Mouse (Mus musculus) embryonic facial prominence, embryonic 15.5 days (tissue): ENCODE results near the gene Tiprl. TPM values are rescaled to one million over a fixed set of nuclear protein-coding genes. Genes with fewer than 3 reads are reported as not detected.

Source experiments
- ATAC-seq: fragments of 200-750 bp; cut with Nextera tagmentation; 2 replicates; pipeline ENCODE4 v1.8.0; 2017; ENCODE audit warnings: low read depth, moderate TSS enrichment; ENCODE audit not compliant: insufficient number of reproducible peaks, low FRiP score, low TSS enrichment
- H3K27ac ChIP-seq: fragments of 300-500 bp; sonication (generic); replicated peaks from 2 replicates; pipeline ENCODE4 v1.5.1; 2015; ENCODE audit warnings: mild to moderate bottlenecking, inconsistent platforms
- H3K27me3 ChIP-seq: fragments of 300-500 bp; sonication (generic); 2 replicates; pipeline ENCODE4 v1.6.1; 2015; ENCODE audit warnings: inconsistent platforms
- H3K36me3 ChIP-seq: fragments of 300-500 bp; sonication (generic); 2 replicates; pipeline ENCODE4 v1.6.1; 2015; ENCODE audit warnings: mild to moderate bottlenecking, inconsistent platforms
- H3K4me1 ChIP-seq: fragments of 300-500 bp; sonication (generic); 2 replicates; pipeline ENCODE4 v1.6.1; 2015; ENCODE audit warnings: inconsistent platforms
- H3K4me2 ChIP-seq: fragments of 300-500 bp; sonication (generic); replicated peaks from 2 replicates; pipeline ENCODE4 v1.6.1; 2015; ENCODE audit warnings: mild to moderate bottlenecking, inconsistent platforms
- H3K4me3 ChIP-seq: fragments of 300-500 bp; sonication (generic); replicated peaks from 2 replicates; pipeline ENCODE4 v1.5.1; 2015; ENCODE audit warnings: mild to moderate bottlenecking, inconsistent platforms
- H3K9ac ChIP-seq: fragments of 300-500 bp; sonication (generic); 2 replicates; pipeline ENCODE4 v1.6.1; 2015; ENCODE audit warnings: inconsistent platforms
- H3K9me3 ChIP-seq: fragments of 300-500 bp; sonication (generic); replicated peaks from 2 replicates; pipeline ENCODE4 v1.6.1; 2016; ENCODE audit warnings: inconsistent platforms
- WGBS: fragments of 180-500 bp; shearing (Covaris S2); methylation state at CpG from one replicate; pipeline ENCODE4 v1.1.7; 2015; 5-methylcytosine and 5-hydroxymethylcytosine counted together
- polyA plus RNA-seq: library from polyadenylated mRNA; unstranded; fragments of >200 nt; fragmentation: Nextera tagmentation; extraction: Ambion mirVana; gene quantifications from 2 replicates; pipeline ENCODE4 v1.2.1, GENCODE M21; 2015

The Tiprl gene
- polyA plus RNA-seq, 1 experiment from 2014 or later = 87.6 TPM

DNA sequence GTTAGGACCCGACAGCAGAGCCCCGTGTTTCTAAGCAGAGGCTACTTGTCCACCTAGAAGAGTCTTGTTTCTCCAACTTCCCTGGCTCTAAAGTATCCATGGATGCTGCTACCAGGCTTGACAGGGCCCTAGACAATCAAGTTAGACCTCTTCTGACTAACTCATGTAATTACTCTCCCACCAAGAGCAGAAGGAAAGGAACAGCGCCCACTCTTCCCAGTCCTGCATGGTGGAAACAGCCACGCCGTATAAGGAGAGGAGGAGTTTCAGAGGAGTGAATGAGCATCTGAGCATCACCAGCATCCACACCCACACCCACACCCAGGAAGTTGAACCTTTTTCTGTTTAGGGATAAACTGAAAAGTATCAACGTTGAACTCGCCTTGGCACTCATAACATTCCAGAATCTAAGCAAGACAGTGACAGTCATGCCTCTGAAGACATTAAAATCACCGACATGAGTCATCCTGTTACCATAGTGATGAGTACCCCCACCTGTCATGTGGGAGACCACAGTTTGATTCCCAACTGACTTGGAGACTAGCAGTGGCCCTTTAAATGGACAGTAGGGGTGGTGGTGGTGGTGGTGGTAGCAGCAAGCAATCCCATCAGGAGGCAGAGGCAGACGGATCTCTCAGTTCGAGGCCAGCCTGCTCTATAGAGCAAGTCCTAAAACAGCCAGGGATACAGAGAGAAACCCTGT lies 46.1 kb downstream of the Tiprl start:
- Histone ChIP-seq H3K4me3 (no peak overlapping the region), H3K27ac (no peak overlapping the region), H3K27me3 (no peaks in the 10 kb centered on the region), H3K4me1 (peaks cover 8% of the 10 kb centered on the region; the same call in 1 of the 2 replicates), H3K4me2 (no peak overlapping the region), H3K9ac (no peak overlapping the region), H3K9me3 (no peaks in the 10 kb centered on the region), H3K36me3 (no peaks in the 10 kb centered on the region)
- WGBS = 83% methylated on average over 10 of the region's 10 CpGs
- ATAC-seq = no peak

DNA sequence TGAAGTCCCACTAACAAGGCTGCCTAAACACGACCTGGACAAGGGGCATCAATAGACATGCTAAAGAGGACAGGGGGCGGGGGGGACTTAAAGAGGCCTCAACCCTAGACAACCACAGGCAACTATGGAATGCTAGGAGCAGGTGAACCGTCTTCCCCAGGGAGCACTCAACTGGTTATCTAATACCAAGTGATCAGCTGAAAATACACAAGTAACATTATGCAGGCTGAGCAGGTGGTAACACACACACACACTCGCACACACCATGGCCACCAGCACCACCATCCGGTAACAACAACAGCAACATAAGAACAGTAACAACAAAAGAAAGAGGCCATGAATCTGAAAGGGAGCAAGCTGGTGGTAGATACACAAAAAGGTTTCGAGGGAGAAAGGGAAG lies 46.7 kb downstream of the Tiprl start:
- WGBS = 75% methylated on average over 6 of the region's 6 CpGs
- no peaks in the 10 kb centered on the region for H3K27me3 ChIP-seq
- H3K9ac ChIP-seq = no peak overlapping the region
- H3K4me3 ChIP-seq = no peak overlapping the region
- H3K4me2 ChIP-seq = no peak overlapping the region
- no peak for ATAC-seq
- H3K36me3 ChIP-seq = no peaks in the 10 kb centered on the region
- H3K4me1 ChIP-seq = peaks cover 8% of the 10 kb centered on the region; the same call in 1 of the 2 replicates
- H3K27ac ChIP-seq = no peak overlapping the region
- no peaks in the 10 kb centered on the region for H3K9me3 ChIP-seq

DNA sequence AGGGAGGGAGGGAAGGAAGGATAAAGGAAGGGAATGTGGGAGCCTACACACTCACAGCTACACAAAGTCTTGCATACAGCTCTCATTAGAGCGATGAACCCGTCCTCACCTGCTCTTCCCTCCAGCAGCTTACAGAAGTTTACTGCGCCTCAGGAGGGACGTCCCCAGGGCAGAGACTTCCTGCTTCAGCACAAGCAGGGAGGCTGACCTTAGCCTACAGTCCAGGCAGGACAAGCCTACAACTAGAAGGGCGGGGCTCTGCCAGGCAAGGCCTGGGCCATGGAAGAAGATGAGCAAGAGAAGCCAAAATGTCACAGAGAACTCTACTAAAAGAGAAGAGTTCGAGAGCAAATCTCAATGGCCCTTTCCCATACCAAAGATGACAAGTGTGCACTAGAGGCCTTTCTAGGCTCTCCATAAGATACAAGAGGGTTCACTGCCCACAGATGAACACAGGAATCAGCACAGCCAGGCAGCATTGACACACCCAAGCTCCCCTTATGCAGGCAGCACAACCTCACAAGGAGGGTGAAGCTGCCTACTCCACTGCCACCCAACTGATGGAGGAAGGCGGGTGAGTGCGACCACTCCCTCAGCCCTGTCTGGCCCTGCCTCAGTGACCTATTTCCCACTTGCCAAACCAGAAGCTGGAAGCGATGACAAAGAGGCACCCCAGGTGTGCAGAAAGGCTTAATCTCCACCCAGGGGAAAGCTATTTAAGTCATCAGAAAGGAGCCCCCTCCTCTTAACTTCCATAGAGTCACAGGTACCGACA lies 47.8 kb downstream of the Tiprl start:
- no peak overlapping the region for H3K9ac ChIP-seq
- H3K27ac ChIP-seq = no peak overlapping the region
- H3K9me3 ChIP-seq = no peaks in the 10 kb centered on the region
- no peaks in the 10 kb centered on the region for H3K36me3 ChIP-seq
- no peak overlapping the region for H3K4me3 ChIP-seq
- ATAC-seq = no peak
- peaks cover 2% of the 10 kb centered on the region; the same call in 1 of the 2 replicates for H3K4me1 ChIP-seq
- 69% methylated on average over 10 of the region's 10 CpGs for WGBS
- H3K4me2 ChIP-seq = no peak overlapping the region
- no peaks in the 10 kb centered on the region for H3K27me3 ChIP-seq

DNA sequence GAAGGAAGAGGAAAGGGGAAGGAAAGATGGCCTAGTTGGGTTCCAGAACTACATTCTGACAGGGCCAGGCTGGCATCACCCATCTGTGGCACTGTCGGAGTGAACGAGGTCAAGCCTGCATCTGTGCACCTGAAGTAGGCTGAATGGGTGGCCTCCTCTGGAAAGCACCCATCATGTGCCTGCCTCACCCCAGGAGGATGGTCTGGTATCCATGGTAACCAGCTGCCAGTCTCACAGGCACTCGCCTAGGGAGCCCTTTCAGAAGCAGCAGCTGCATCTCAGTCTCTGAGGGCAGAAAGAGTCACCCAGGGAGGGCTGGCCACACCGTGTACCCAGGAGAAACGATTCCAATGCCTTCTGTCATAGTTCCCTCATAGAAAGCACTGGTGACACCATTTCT lies 49.4 kb downstream of the Tiprl start:
- H3K4me3 ChIP-seq = no peak overlapping the region
- no peaks in the 10 kb centered on the region for H3K27me3 ChIP-seq
- no peak for ATAC-seq
- H3K27ac ChIP-seq = no peak overlapping the region
- 55% methylated on average over 5 of the region's 5 CpGs for WGBS
- no peaks in the 10 kb centered on the region for H3K9me3 ChIP-seq
- H3K36me3 ChIP-seq = peaks cover 6% of the 10 kb centered on the region; the same call in 1 of the 2 replicates
- no peaks in the 10 kb centered on the region; the same call in 1 of the 2 replicates for H3K4me1 ChIP-seq
- no peak overlapping the region for H3K9ac ChIP-seq
- H3K4me2 ChIP-seq = no peak overlapping the region

DNA sequence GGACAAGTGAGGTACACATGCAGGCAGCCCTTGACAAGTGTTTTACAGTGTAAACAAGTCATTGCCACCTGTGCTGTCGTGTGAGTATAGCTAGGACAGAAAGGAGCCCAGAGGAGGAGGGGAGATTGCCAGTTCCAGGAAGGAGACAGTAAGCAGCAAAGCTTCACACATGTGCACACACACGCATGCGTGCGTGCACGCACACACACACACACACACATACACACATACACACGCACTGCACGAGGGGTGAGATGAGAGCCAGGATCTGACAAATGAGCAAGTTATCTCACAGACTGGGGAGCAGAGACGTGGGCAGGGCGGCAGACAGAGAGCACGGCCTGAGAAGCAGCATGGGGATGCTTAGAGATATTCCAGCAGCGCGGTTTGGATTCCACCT lies 50.3 kb downstream of the Tiprl start:
- Histone ChIP-seq H3K4me1 (no peaks in the 10 kb centered on the region), H3K27ac (no peak overlapping the region), H3K4me2 (no peak overlapping the region), H3K9me3 (no peaks in the 10 kb centered on the region), H3K36me3 (peaks cover 8% of the 10 kb centered on the region; the same call in 1 of the 2 replicates), H3K9ac (no peak overlapping the region), H3K27me3 (no peaks in the 10 kb centered on the region), H3K4me3 (no peak overlapping the region)
- WGBS = 81% methylated on average over 12 of the region's 12 CpGs
- ATAC-seq = peak; percentile 32; the same call in 1 of the 2 replicates

DNA sequence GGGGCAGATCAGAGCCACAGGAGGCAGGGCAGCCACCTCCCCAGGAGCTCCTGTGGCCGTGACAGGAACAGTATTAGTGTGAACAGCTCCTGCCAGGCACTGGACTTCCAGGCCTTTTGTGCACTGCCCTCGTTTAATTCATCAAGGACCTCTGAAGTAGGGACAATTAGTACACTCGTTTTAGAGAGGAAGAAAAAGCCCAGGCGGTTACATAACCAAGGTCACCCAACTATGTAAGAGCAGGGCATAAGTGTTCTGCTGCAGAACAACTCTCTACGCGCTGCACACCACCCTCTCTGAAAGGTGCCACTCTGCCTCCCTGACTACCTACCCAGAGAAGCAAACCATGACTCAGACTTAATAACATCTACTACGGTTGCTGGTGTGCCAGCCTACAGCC lies 51.7 kb downstream of the Tiprl start:
- H3K36me3 ChIP-seq = peaks cover 11% of the 10 kb centered on the region; the same call in 1 of the 2 replicates
- WGBS = 72% methylated on average over 7 of the region's 7 CpGs
- no peak for ATAC-seq

DNA sequence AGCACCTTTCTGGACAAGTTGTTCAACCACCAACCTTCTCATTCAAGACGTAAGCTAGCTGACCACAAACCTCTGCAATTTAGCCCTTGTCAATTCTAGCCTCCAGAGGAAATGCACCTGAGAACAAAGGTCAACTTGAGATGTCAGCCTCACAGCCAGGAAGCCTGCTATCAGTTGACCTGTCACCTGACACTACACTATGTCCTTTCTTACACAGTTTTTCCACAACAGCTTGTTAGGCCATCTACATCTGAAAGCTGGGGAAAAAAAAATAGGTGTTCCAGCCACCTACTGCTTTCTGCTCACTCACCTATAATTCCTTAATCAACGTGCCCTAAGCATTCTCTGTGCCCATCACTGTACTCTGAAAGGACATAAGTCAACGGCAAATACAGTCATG lies 52.6 kb downstream of the Tiprl start:
- H3K27me3 ChIP-seq = no peaks in the 10 kb centered on the region
- 78% methylated on average over 3 of the region's 3 CpGs for WGBS

More for the DNA sequence above, 51.7 kb downstream of the Tiprl start:
- Histone ChIP-seq H3K4me2 (no peak overlapping the region), H3K9ac (no peak overlapping the region), H3K27ac (no peak overlapping the region), H3K4me1 (no peaks in the 10 kb centered on the region), H3K27me3 (no peaks in the 10 kb centered on the region), H3K4me3 (no peak overlapping the region), H3K9me3 (no peaks in the 10 kb centered on the region)

DNA sequence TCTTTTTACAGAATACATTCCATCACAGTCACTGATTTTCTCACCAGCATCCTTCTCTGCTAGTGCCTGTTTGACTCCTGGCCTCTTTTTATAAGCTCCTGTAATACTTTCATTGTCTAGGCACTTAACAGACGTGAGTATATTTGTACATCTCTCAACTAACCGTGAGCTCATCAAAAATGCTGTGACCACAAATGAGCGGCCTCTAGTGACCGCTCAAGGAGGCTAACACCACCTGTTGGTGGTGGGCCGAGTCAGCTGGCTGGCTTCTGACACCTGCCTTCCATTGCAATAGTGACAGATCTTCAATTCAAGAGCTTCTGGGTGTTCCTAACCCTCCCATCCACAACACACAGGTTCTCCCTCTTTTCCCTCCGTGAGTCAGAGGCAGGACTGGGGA lies 53.4 kb downstream of the Tiprl start:
- Histone ChIP-seq H3K9me3 (no peaks in the 10 kb centered on the region), H3K4me3 (no peak overlapping the region), H3K36me3 (peaks cover 11% of the 10 kb centered on the region; the same call in 1 of the 2 replicates), H3K4me2 (no peak overlapping the region), H3K9ac (no peak overlapping the region), H3K4me1 (no peaks in the 10 kb centered on the region), H3K27ac (no peak overlapping the region), H3K27me3 (no peaks in the 10 kb centered on the region)
- no peak for ATAC-seq
- 65% methylated on average over 6 of the region's 6 CpGs for WGBS

More for the DNA sequence above, 52.6 kb downstream of the Tiprl start:
- H3K4me1 ChIP-seq = no peaks in the 10 kb centered on the region
- H3K9ac ChIP-seq = no peak overlapping the region
- no peak overlapping the region for H3K4me3 ChIP-seq
- no peak overlapping the region for H3K4me2 ChIP-seq
- no peak overlapping the region for H3K27ac ChIP-seq
- peaks cover 11% of the 10 kb centered on the region; the same call in 1 of the 2 replicates for H3K36me3 ChIP-seq
- no peaks in the 10 kb centered on the region for H3K9me3 ChIP-seq
- no peak for ATAC-seq

DNA sequence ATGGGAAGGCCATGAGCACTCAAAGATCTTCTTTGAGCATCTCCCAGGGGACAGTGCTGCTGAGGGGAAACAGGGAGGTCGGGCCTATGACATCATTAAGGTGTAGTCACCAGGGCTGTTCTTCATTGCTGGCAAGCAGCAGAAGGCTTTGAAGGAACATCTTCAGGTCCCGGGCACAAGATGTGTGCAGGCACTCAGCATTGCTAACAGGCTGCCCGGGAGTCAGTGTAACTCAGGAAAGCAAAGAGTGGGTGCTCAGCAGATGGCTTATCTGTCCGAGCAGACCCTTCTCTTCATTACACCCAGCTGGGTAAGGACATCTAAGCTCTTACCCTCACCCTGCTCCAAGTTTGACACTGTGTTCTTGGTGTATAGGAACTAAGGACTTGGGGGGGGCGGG lies 57.5 kb downstream of the Tiprl start:
- H3K4me2 ChIP-seq = no peak overlapping the region
- no peak overlapping the region for H3K4me3 ChIP-seq
- H3K9ac ChIP-seq = no peak overlapping the region
- H3K4me1 ChIP-seq = no peaks in the 10 kb centered on the region
- H3K36me3 ChIP-seq = peaks cover 18% of the 10 kb centered on the region; the same call in 1 of the 2 replicates
- ATAC-seq = no peak
- H3K27ac ChIP-seq = no peak overlapping the region
- H3K9me3 ChIP-seq = no peaks in the 10 kb centered on the region
- WGBS = 82% methylated on average over 5 of the region's 5 CpGs
- no peaks in the 10 kb centered on the region for H3K27me3 ChIP-seq

DNA sequence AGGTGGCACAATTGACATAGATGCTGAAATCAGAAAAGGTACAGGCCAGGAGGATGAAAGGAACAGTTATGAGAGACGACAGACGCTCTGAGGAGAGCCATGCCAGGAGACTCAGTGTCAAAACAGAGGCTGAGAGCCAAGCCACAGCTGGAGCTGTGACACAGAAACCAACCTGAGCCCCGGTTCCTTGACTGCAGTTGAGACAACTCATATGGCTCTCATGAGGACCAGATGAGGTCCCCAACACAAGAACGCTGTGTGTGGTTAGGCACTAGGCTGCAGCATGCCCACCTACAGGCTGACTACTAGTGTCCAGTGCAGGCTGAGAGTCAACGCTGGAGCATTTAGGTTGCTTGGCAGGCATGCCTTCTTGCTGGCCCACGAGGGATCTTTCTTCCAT lies 58.7 kb downstream of the Tiprl start:
- no peak for ATAC-seq
- Histone ChIP-seq H3K9ac (no peak overlapping the region), H3K27ac (no peak overlapping the region), H3K4me3 (no peak overlapping the region), H3K4me1 (no peaks in the 10 kb centered on the region), H3K36me3 (peaks cover 18% of the 10 kb centered on the region; the same call in 1 of the 2 replicates), H3K27me3 (no peaks in the 10 kb centered on the region), H3K4me2 (no peak overlapping the region), H3K9me3 (no peaks in the 10 kb centered on the region)
- WGBS = 73% methylated on average over 6 of the region's 6 CpGs

DNA sequence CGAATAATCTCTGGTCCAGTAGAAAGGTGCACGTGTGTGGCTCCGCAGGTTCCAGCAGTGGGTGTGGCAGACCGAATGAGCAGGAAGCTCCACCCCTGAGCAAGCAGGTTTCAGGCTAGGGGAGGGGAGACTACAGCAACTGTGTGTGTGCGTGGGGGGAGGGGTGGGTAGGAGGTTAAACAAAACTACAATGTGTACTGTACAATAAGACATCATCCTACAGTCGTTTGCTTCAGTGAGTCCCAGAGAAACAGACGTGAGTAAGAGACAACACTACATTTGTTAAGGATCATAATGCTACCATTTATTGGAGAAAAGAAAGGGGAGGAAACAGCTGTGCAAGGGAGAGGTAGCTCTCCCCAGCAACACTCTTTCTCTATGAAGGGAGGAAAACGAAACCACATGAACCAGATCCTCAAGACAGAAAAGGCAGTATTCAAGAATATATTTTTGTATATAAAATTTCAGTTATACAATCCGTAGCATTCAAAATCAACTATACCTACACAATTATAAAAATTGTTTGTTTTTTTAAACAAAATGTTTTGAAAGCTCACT lies 62.7 kb downstream of the Tiprl start:
- no peak overlapping the region for H3K27ac ChIP-seq
- H3K36me3 ChIP-seq = peaks cover 7% of the 10 kb centered on the region; the same call in 1 of the 2 replicates
- no peak overlapping the region for H3K4me3 ChIP-seq
- H3K9ac ChIP-seq = no peak overlapping the region
- 30% methylated on average over 8 of the region's 9 CpGs for WGBS
- H3K4me2 ChIP-seq = no peak overlapping the region
- no peak for ATAC-seq
- no peaks in the 10 kb centered on the region for H3K4me1 ChIP-seq
- no peaks in the 10 kb centered on the region for H3K9me3 ChIP-seq
- H3K27me3 ChIP-seq = no peaks in the 10 kb centered on the region
